Mouse (Mus musculus) layer of hippocampus, postnatal 10 days (tissue): Measurements from ENCODE around the gene Oas1d. TPM values are rescaled to one million over a fixed set of nuclear protein-coding genes. Genes with fewer than 3 reads are reported as not detected.
"Not testable (repeated sequence)": the region's sequence is repeated elsewhere in the genome, so short reads cannot be mapped to it uniquely, and the experiment has no call there.

Experiments
- DNase-seq, 2 experiments: peaks; one replicate each; pipeline ENCODE4 v3.0.0; 2021; ENCODE audit warnings: low spot score in 2 of 2
- total RNA-seq, 2 experiments: library from RNA; stranded (reverse); gene quantifications; 2 replicates each; pipeline ENCODE4 v1.2.3; 2021

The Oas1d gene
- total RNA-seq, 2 experiments from 2014 or later: 0.16 TPM; not detected in 1

GRCm38 (mm10) chr5:120898726-120899125, 15.6 kb upstream of the Oas1d start:
- no peak for DNase-seq

GRCm38 (mm10) chr5:120900666-120901065, 13.7 kb upstream of the Oas1d start:
- DNase-seq: no peak

GRCm38 (mm10) chr5:120902056-120902455, 12.3 kb upstream of the Oas1d start:
- no peak for DNase-seq

- not testable (repeated sequence) for DNase-seq
Observed at GRCm38 (mm10) chr5:120906791-120907733, 7.3 kb upstream of the Oas1d start, which contains the start of gene Oas1a. TSS of gene Oas1a (minus strand) at chr5:120907521.

- no peak for DNase-seq
Observed at GRCm38 (mm10) chr5:120908196-120908920, 6.0 kb upstream of the Oas1d start.

GRCm38 (mm10) chr5:120919156-120919935, 5.0 kb downstream of the Oas1d start:
- DNase-seq: not testable (repeated sequence)

- DNase-seq: no peak
Observed at GRCm38 (mm10) chr5:120920296-120920695, 6.0 kb downstream of the Oas1d start.

- no peak for DNase-seq
Observed at GRCm38 (mm10) chr5:120923969-120924368, 9.6 kb downstream of the Oas1d start.

GRCm38 (mm10) chr5:120924520-120924919, 10.2 kb downstream of the Oas1d start:
- DNase-seq: not testable (repeated sequence)

GRCm38 (mm10) chr5:120926311-120926710, 12.0 kb downstream of the Oas1d start:
- not testable (repeated sequence) for DNase-seq

GRCm38 (mm10) chr5:120927036-120927435, 12.7 kb downstream of the Oas1d start:
- no peak for DNase-seq

- no peak for DNase-seq
Observed at GRCm38 (mm10) chr5:120933966-120934365, 19.6 kb downstream of the Oas1d start.

GRCm38 (mm10) chr5:120937841-120938240, 23.5 kb downstream of the Oas1d start:
- no peak for DNase-seq

GRCm38 (mm10) chr5:120938586-120938985, 24.2 kb downstream of the Oas1d start:
- DNase-seq: no peak

GRCm38 (mm10) chr5:120942076-120942475, 27.7 kb downstream of the Oas1d start:
- DNase-seq: peak in 1 of 2 experiments; percentile 38

- DNase-seq: no peak
Observed at GRCm38 (mm10) chr5:120952242-120952770, 38.0 kb downstream of the Oas1d start.

GRCm38 (mm10) chr5:120953974-120954373, 39.6 kb downstream of the Oas1d start:
- DNase-seq: peak; percentile 67 to 73

- no peak for DNase-seq
Observed at GRCm38 (mm10) chr5:120961004-120961403, 46.7 kb downstream of the Oas1d start.

- DNase-seq: no peak
Observed at GRCm38 (mm10) chr5:120966156-120966555, 51.8 kb downstream of the Oas1d start.

- DNase-seq: no peak
Observed at GRCm38 (mm10) chr5:120966894-120967293, 52.6 kb downstream of the Oas1d start.
